Mouse (Mus musculus) liver, adult 2 months (tissue): ENCODE results near the gene Qars. TPM values are rescaled to one million over a fixed set of nuclear protein-coding genes. Genes with fewer than 3 reads are reported as not detected.

Source experiments
- DNase-seq: peaks from one replicate; pipeline ENCODE4 v3.0.0-alpha.2; 2011; ENCODE audit warnings: low read depth, low spot score; ENCODE audit errors: extremely low read depth
- H3K27ac ChIP-seq: fragments of 200-500 bp; replicated peaks from 2 replicates; pipeline ENCODE4 v1.5.1; 2012; ENCODE audit warnings: low read depth, mild to moderate bottlenecking, control low read depth, inconsistent platforms, low read length; ENCODE audit not compliant: insufficient read depth
- H3K27me3 ChIP-seq: fragments of 200-500 bp; 2 replicates; pipeline ENCODE4 v1.6.1; 2012; ENCODE audit warnings: mild to moderate bottlenecking, moderate library complexity, low read length, inconsistent platforms; ENCODE audit not compliant: control insufficient read depth, insufficient read depth
- H3K36me3 ChIP-seq: fragments of 200-500 bp; 2 replicates; pipeline ENCODE4 v1.6.1; 2012; ENCODE audit warnings: low read length, inconsistent platforms; ENCODE audit not compliant: control insufficient read depth, insufficient read depth
- H3K4me1 ChIP-seq: fragments of 200-500 bp; 2 replicates; pipeline ENCODE4 v1.6.1; 2011; ENCODE audit warnings: low read length; ENCODE audit not compliant: control insufficient read depth, insufficient read depth
- H3K4me3 ChIP-seq: fragments of 200-500 bp; 2 replicates; pipeline ENCODE4 v1.5.1; 2011; ENCODE audit warnings: low read depth, mild to moderate bottlenecking, control low read depth, low read length, moderate library complexity; ENCODE audit not compliant: insufficient read depth
- H3K79me2 ChIP-seq: fragments of 200-500 bp; 2 replicates; pipeline ENCODE4 v1.6.1; 2012; ENCODE audit warnings: inconsistent platforms, mild to moderate bottlenecking, low read length, moderate library complexity; ENCODE audit not compliant: control insufficient read depth, insufficient read depth
- H3K9ac ChIP-seq: fragments of 200-500 bp; 2 replicates; pipeline ENCODE4 v1.6.1; 2012; ENCODE audit warnings: low read depth, mild to moderate bottlenecking, control low read depth, inconsistent platforms, low read length
- CTCF ChIP-seq: fragments of 200-500 bp; IDR thresholded peaks from 2 replicates; pipeline ENCODE4 v1.5.1; 2011; ENCODE audit warnings: low read depth, low read length, control low read depth
- POLR2A ChIP-seq: fragments of 200-500 bp; IDR thresholded peaks from 2 replicates; pipeline ENCODE4 v1.6.1; 2011; ENCODE audit warnings: low read length, control low read depth; ENCODE audit not compliant: insufficient read depth; ENCODE audit errors: extremely low read depth
- whole genome bisulfite sequencing: fragments of 180-500 bp; shearing (Covaris S2); methylation state at CpG from one replicate; pipeline ENCODE4 v1.1.7; 2018; 5-methylcytosine and 5-hydroxymethylcytosine counted together
- polyA plus RNA-seq: library from polyadenylated mRNA; depleted of rRNA; stranded (reverse); fragments of >200 nt; gene quantifications from 2 replicates; pipeline ENCODE4 v1.2.3, GENCODE M21; 2012
- total RNA-seq: library from RNA; depleted of rRNA; stranded (reverse); fragments of >200 nt; gene quantifications from 2 replicates; pipeline ENCODE4 v1.2.3, GENCODE M21; 2014

Gene Qars
- total and polyA plus RNA-seq, 2 experiments = 69.6 to 99.4 TPM

- Histone ChIP-seq H3K4me3 (no peak overlapping the region), H3K36me3 (peaks cover 5% of the 10 kb centered on the region; the same call in 1 of the 2 replicates), H3K79me2 (no peaks in the 10 kb centered on the region), H3K4me1 (peaks cover 10% of the 10 kb centered on the region; the same call in 1 of the 2 replicates), H3K27ac (no peak overlapping the region), H3K27me3 (no peaks in the 10 kb centered on the region), H3K9ac (no peak overlapping the region)
- 97% methylated on average over 20 of the region's 20 CpGs for WGBS
- DNase-seq = no peak
- TF ChIP-seq CTCF (no peak), POLR2A (no peak)
Observed at GRCm38 (mm10) chr9:108489215-108489614, 18.3 kb upstream of the Qars start.

GRCm38 (mm10) chr9:108489702-108490558 lies 17.6 kb upstream of the Qars start:
- H3K79me2 ChIP-seq = no peaks in the 10 kb centered on the region
- DNase-seq = no peak
- peak overlapping the region; percentile 82 for H3K4me3 ChIP-seq
- peaks cover 10% of the 10 kb centered on the region; the same call in 1 of the 2 replicates for H3K4me1 ChIP-seq
- H3K36me3 ChIP-seq = peaks cover 11% of the 10 kb centered on the region; the same call in 1 of the 2 replicates
- H3K27ac ChIP-seq = peak overlapping the region; percentile 56
- H3K9ac ChIP-seq = peak overlapping the region; percentile 33
- TF ChIP-seq POLR2A = no peak
- TF ChIP-seq CTCF = 0 out of 2 replicates have a peak, but pooled peaks have one; percentile 1
- 69% methylated on average over 26 of the region's 26 CpGs for WGBS
- no peaks in the 10 kb centered on the region for H3K27me3 ChIP-seq

GRCm38 (mm10) chr9:108490559-108491285 lies 16.8 kb upstream of the Qars start, which contains the start of gene Usp19:
Usp19 (plus strand) TSS chr9:108490602.
- H3K27me3 ChIP-seq = no peaks in the 10 kb centered on the region
- peaks cover 10% of the 10 kb centered on the region; the same call in 1 of the 2 replicates for H3K4me1 ChIP-seq
- DNase-seq = peak; percentile 95
- TF ChIP-seq POLR2A (0 out of 2 replicates have a peak, but pooled peaks have one; percentile 22), CTCF (no peak)
- H3K79me2 ChIP-seq = no peaks in the 10 kb centered on the region
- peak within 1 kb of the TSS; percentile 85 for H3K9ac ChIP-seq
- WGBS = under 1% methylated on average over 69 of the region's 69 CpGs
- peaks cover 16% of the 10 kb centered on the region for H3K36me3 ChIP-seq
- H3K4me3 ChIP-seq = peak within 1 kb of the TSS; percentile 82
- H3K27ac ChIP-seq = peak within 1 kb of the TSS; percentile 72

- TF ChIP-seq POLR2A (no peak), CTCF (no peak)
- Histone ChIP-seq H3K27me3 (no peaks in the 10 kb centered on the region), H3K79me2 (no peaks in the 10 kb centered on the region), H3K36me3 (peaks cover 21% of the 10 kb centered on the region), H3K9ac (peak overlapping the region; percentile 85), H3K27ac (peak overlapping the region; percentile 72), H3K4me3 (peak overlapping the region; percentile 82), H3K4me1 (peaks cover 10% of the 10 kb centered on the region; the same call in 1 of the 2 replicates)
- WGBS = 2% methylated on average over 12 of the region's 12 CpGs
- no peak for DNase-seq
Observed at GRCm38 (mm10) chr9:108491286-108491580, 16.3 kb upstream of the Qars start.

GRCm38 (mm10) chr9:108492043-108492750 lies 15.3 kb upstream of the Qars start:
- TF ChIP-seq CTCF (no peak), POLR2A (no peak)
- Histone ChIP-seq H3K4me3 (0 out of 2 replicates have a peak overlapping the region, but pooled peaks have one; percentile 7), H3K27ac (no peak overlapping the region), H3K27me3 (no peaks in the 10 kb centered on the region), H3K9ac (no peak overlapping the region; the same call in 1 of the 2 replicates), H3K36me3 (peaks cover 29% of the 10 kb centered on the region), H3K79me2 (no peaks in the 10 kb centered on the region), H3K4me1 (peaks cover 10% of the 10 kb centered on the region; the same call in 1 of the 2 replicates)
- peak; percentile 33 for DNase-seq
- 66% methylated on average over 16 of the region's 16 CpGs for WGBS
